In genomic region chr12:16541606-16542005, GRCm38 (mm10) we compare ENCODE assay signal across 18 mouse cellular contexts.
"Had no signal": no experiment of that assay in that cellular context is flagged by ENCODE, and none has a peak within 500 bp of the region (broad histone marks: within the 10 kb centered on the region; RNA-seq: fewer than 3 reads in every experiment).

No protein-coding gene starts in this region.

- H3K4me1 ChIP-seq: midbrain, embryonic 13.5 days; midbrain, embryonic 15.5 days; neural tube, embryonic 13.5 days; neural tube, embryonic 15.5 days had no signal

- H3K9ac ChIP-seq: lung, embryonic 14.5 days; midbrain, embryonic 13.5 days; midbrain, embryonic 15.5 days; neural tube, embryonic 13.5 days; neural tube, embryonic 15.5 days had no signal

- H3K4me2 ChIP-seq: lung, embryonic 14.5 days; midbrain, embryonic 13.5 days; midbrain, embryonic 15.5 days; neural tube, embryonic 13.5 days; neural tube, embryonic 15.5 days had no signal

- DNase-seq: lung, adult 18-20 months; lung, embryonic 14.5 days; lung, postnatal 10 days; lung, postnatal 4 days; retina, postnatal 1 day; right cerebral cortex, adult 18-20 months; right cerebral cortex, postnatal 25 days; right cerebral cortex, postnatal 4 days; spleen, adult 18-20 months; thymus, adult 18-20 months; thymus, postnatal 14 days; thymus, postnatal 36 days had no signal

- ATAC-seq: midbrain, embryonic 13.5 days; midbrain, embryonic 15.5 days had no signal

- H3K4me3 ChIP-seq: midbrain, embryonic 10.5 days; midbrain, embryonic 13.5 days; midbrain, embryonic 15.5 days; myocyte; neural tube, embryonic 13.5 days; neural tube, embryonic 15.5 days had no signal

- H3K27ac ChIP-seq: midbrain, embryonic 10.5 days; midbrain, embryonic 13.5 days; midbrain, embryonic 15.5 days; neural tube, embryonic 13.5 days; neural tube, embryonic 15.5 days had no signal

- H3K27me3 ChIP-seq: midbrain, embryonic 13.5 days; midbrain, embryonic 15.5 days; neural tube, embryonic 13.5 days; neural tube, embryonic 15.5 days had no signal

- H3K9me3 ChIP-seq: midbrain, embryonic 10.5 days; midbrain, embryonic 13.5 days; midbrain, embryonic 15.5 days; neural tube, embryonic 13.5 days; neural tube, embryonic 15.5 days had no signal
